Mouse (Mus musculus): Measurements from ENCODE around the gene Slfn8. TPM values are rescaled to one million over a fixed set of nuclear protein-coding genes. Genes with fewer than 3 reads are reported as not detected.

The Slfn8 gene
- polyA plus RNA-seq (2012) = 0.06 TPM in 1 of 2 replicates, not detected in the other

- TF ChIP-seq GATA1 (IDR thresholded peaks at IDR 0.05; ENCODE audit: low read length) = no peak
These were observed at the start of gene Slfn8 for GRCm38 (mm10) chr11:83020621-83021020. TSS of gene Slfn8 (minus strand) at chr11:83020810.

GRCm38 (mm10) chr11:83067982-83068694 is 47.5 kb upstream of the Slfn8 start:
- no peak for TF ChIP-seq GATA1 (IDR thresholded peaks at IDR 0.05; ENCODE audit: low read length)

GRCm38 (mm10) chr11:83066640-83067531 is 46.3 kb upstream of the Slfn8 start:
- TF ChIP-seq GATA1 (IDR thresholded peaks at IDR 0.05; ENCODE audit: low read length) = no peak

GRCm38 (mm10) chr11:83065441-83066344 is 45.1 kb upstream of the Slfn8 start:
- peak; percentile 16 for TF ChIP-seq GATA1 (IDR thresholded peaks at IDR 0.05; ENCODE audit: low read length)

- TF ChIP-seq GATA1 (IDR thresholded peaks at IDR 0.05; ENCODE audit: low read length) = no peak
These were observed 44.3 kb upstream of the Slfn8 start, which contains the start of gene Slfn2 for GRCm38 (mm10) chr11:83064946-83065345. TSS of gene Slfn2 (plus strand) at chr11:83065112.

GRCm38 (mm10) chr11:83063941-83064349 is 43.3 kb upstream of the Slfn8 start:
- TF ChIP-seq GATA1 (IDR thresholded peaks at IDR 0.05; ENCODE audit: low read length) = no peak

GRCm38 (mm10) chr11:83063126-83063525 is 42.5 kb upstream of the Slfn8 start:
- no peak for TF ChIP-seq GATA1 (IDR thresholded peaks at IDR 0.05; ENCODE audit: low read length)

GRCm38 (mm10) chr11:83061806-83062205 is 41.2 kb upstream of the Slfn8 start:
- TF ChIP-seq GATA1 (IDR thresholded peaks at IDR 0.05; ENCODE audit: low read length) = no peak

GRCm38 (mm10) chr11:83060412-83061020 is 39.9 kb upstream of the Slfn8 start:
- no peak for TF ChIP-seq GATA1 (IDR thresholded peaks at IDR 0.05; ENCODE audit: low read length)

GRCm38 (mm10) chr11:83057863-83058262 is 37.3 kb upstream of the Slfn8 start:
- no peak for TF ChIP-seq GATA1 (IDR thresholded peaks at IDR 0.05; ENCODE audit: low read length)

GRCm38 (mm10) chr11:83045642-83046041 is 25.0 kb upstream of the Slfn8 start:
- no peak for TF ChIP-seq GATA1 (IDR thresholded peaks at IDR 0.05; ENCODE audit: low read length)

- TF ChIP-seq GATA1 (IDR thresholded peaks at IDR 0.05; ENCODE audit: low read length) = no peak
These were observed 23.3 kb upstream of the Slfn8 start for GRCm38 (mm10) chr11:83043891-83044290.

- no peak for TF ChIP-seq GATA1 (IDR thresholded peaks at IDR 0.05; ENCODE audit: low read length)
These were observed 20.4 kb upstream of the Slfn8 start for GRCm38 (mm10) chr11:83041000-83041399.

GRCm38 (mm10) chr11:83040325-83040724 is 19.7 kb upstream of the Slfn8 start:
- TF ChIP-seq GATA1 (IDR thresholded peaks at IDR 0.05; ENCODE audit: low read length) = no peak

- no peak for TF ChIP-seq GATA1 (IDR thresholded peaks at IDR 0.05; ENCODE audit: low read length)
These were observed 19.2 kb upstream of the Slfn8 start for GRCm38 (mm10) chr11:83039796-83040195.

All from G1E-ER4 (cell line).